Mouse (Mus musculus): ENCODE measurements around the gene Map3k12. TPM values are rescaled to one million over a fixed set of nuclear protein-coding genes. Genes with fewer than 3 reads are reported as not detected.
A peak's percentile ranks its signal among the peaks of the same experiment; 100 is the strongest.

The Map3k12 gene
- total RNA-seq (2015; ENCODE audit: low replicate concordance) (not detected in 2 replicates), total RNA-seq (2017; ENCODE audit: low replicate concordance) (0.34 and 1.1 TPM in 2 replicates)

DNA sequence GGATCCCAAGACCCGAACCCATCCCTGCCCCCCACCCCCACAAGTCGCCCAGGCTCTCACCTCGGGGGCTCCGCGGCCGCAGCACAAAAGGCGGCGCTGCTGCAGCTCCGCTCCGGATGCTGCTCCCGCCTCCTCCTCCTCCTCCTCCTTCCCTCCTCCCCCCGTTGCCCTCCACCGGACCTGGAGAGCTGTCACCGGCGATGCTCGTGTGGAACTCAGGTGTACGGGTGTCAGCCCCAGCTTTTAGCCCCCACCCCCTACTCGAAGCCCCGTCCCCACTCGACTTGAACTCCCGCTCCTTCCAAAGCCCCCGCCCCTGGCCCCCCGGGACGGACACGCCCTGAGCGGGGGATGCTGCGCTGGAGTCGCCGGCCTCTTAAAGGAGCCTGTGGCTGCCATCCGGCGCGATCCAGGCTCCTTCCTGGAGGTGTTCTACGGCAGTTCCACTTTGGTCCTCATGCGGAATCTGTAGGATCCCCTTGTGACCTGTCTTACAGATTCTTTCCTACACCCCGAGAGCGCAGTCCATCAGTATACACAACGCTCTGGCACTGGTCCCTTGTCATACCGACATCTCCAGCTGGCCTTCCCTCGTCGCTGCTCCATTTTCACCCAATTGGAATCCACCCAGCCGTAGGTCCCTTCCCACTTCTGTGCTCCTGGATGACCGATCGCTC lies at the start of gene Map3k12:
Gene Map3k12 (minus strand): TSS at position 337 of the 677 bp plus-strand sequence.
- ATAC-seq (replicated peaks; ENCODE audit: low FRiP score, poor library complexity, severe bottlenecking), result peak; percentile 15; the same call in 1 of the 2 replicates

DNA sequence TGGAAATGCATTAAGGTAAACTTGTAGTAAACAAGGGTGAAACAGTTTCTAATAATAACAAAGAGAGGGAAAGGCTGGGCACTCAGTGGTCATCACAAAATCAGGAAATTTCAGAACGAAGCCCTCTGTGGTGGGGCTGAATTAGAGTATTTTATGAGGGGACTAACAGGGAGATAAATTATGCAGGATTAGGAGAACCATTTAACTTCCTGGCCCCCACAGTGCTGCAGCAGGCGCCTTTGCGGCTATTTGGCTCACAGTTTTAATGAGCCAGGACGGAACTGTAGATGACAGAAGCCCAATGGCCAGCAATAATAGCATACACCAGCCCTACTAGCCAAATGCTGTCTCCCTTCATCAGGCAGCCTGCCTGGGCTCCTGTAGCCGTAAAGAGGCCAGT lies 46.8 kb upstream of the Map3k12 start:
- ATAC-seq (replicated peaks; ENCODE audit: low FRiP score, poor library complexity, severe bottlenecking), result no peak

DNA sequence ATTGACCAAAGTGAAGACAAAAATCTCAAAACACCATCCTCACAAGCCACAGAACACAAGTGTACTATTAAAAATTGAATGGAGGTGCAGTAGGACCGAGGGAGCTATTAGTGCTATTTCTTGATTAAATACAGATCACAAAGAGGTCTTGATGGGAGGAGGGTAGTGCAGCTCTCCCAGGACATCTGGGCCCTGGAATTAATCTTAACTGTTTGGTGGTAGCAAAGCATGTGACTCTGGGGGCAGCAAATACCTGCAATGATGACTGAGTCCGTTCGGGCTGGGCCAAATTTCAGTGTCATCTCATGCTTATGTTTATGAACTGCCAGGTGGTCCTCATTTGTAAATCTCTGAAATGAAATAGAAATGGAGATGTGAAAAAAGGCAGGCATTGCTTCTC lies 46.2 kb upstream of the Map3k12 start:
- no peak for ATAC-seq (replicated peaks; ENCODE audit: low FRiP score, poor library complexity, severe bottlenecking)

DNA sequence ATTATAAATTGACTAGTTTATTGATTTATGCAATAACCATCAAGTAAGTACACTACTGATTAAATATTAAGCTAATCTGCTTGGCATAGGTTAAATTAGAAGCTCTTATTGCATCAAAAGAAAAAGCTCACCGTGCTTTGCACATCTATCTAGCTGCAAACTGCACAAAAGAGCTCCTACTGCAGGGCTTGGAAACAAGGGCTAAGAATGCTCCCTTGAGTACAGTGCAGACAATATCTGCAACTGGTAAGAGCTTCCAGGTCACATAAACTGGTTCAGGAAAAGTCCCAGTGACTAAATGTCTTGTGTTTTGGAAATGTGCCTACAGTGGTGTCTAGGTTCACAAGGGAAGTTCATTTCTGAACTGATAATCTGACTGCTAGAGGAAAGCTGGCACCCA lies 45.6 kb upstream of the Map3k12 start:
- ATAC-seq (replicated peaks; ENCODE audit: low FRiP score, poor library complexity, severe bottlenecking), result no peak

- no peak for ATAC-seq (replicated peaks; ENCODE audit: low FRiP score, poor library complexity, severe bottlenecking)
Measured at GRCm38 (mm10) chr15:102557580-102557979, 40.7 kb upstream of the Map3k12 start.

GRCm38 (mm10) chr15:102555581-102555980 lies 38.7 kb upstream of the Map3k12 start:
- no peak for ATAC-seq (replicated peaks; ENCODE audit: low FRiP score, poor library complexity, severe bottlenecking)

GRCm38 (mm10) chr15:102552599-102552998 lies 35.7 kb upstream of the Map3k12 start:
- no peak for ATAC-seq (replicated peaks; ENCODE audit: low FRiP score, poor library complexity, severe bottlenecking)

DNA sequence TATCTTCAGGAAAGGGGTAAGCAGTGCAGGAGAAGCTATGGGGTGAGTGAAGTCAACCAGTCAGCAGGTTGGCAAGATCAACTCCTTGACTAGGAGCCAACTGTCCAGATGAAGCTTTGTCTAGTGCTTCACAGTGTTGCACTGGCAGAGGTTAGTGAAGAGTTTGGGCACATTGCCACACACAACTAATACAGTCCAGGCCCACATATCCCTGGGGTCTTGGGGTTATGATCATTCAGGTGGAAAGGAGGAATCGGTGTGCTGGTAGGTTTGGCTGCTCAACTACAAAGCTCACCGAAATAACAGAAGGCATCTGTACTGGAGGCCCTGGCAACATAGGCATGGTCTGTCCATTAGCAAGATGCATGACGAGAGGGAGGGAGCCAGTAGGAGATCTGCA lies 30.6 kb upstream of the Map3k12 start:
- no peak for ATAC-seq (replicated peaks; ENCODE audit: low FRiP score, poor library complexity, severe bottlenecking)

DNA sequence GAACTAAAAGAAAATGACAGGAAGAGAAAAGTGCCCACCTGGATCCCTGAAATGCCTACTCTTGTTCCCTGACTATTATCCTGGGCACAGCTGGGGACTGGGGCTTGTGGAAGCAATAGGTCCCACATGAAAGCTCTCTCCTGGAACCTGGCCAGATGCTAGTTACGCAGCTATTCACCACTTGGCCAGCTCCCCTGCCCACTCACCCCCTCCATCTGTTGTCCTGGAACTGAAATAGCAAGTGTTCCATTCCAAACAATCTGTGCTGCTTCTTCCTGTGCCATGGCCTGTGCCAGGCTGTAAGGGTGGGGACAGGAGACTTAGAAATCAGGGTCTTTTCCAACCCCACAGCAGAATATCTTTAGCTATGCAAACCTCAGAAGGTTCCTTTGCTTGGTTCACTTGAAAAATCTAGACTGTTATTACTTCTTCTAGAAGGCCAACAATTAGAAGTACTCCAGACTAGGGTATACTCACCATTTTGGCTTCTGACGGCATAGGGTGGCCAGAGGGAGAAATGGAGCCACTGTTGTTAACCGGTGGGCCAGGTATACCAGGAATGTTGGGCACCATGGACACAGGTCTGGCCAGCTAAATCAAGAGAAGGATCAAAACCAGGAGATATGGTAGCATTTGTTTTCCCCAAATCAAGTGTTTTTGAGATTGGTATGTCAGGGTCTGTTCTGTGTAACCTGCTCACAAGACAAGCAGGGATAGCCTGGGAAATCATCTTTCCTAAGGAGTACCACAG lies 30.0 kb upstream of the Map3k12 start:
- no peak for ATAC-seq (replicated peaks; ENCODE audit: low FRiP score, poor library complexity, severe bottlenecking)

GRCm38 (mm10) chr15:102546246-102546645 lies 29.4 kb upstream of the Map3k12 start:
- no peak for ATAC-seq (replicated peaks; ENCODE audit: low FRiP score, poor library complexity, severe bottlenecking)

GRCm38 (mm10) chr15:102544801-102545200 lies 27.9 kb upstream of the Map3k12 start:
- ATAC-seq (replicated peaks; ENCODE audit: low FRiP score, poor library complexity, severe bottlenecking), result no peak

DNA sequence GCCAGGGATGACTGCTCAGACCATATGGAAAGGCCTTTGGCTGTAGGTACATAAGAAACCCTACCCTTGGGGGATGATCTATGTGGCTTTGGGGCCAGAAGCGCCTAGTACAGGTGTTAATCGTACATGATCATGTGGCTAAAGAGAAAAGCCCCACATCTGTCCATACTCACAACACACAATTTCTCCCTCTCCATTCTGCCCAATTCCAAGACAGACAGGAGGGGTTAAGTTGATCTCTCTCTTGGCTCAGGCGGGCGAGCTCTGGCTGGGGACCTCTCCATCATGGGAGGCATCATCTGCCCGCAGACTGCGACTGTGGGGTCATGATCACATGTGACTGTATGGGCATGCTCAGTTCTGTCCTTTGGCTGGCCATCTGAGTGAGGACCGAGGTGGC lies 17.1 kb upstream of the Map3k12 start:
- ATAC-seq (replicated peaks; ENCODE audit: low FRiP score, poor library complexity, severe bottlenecking), result no peak

GRCm38 (mm10) chr15:102532106-102532900 lies 15.4 kb upstream of the Map3k12 start:
- no peak for ATAC-seq (replicated peaks; ENCODE audit: low FRiP score, poor library complexity, severe bottlenecking)

DNA sequence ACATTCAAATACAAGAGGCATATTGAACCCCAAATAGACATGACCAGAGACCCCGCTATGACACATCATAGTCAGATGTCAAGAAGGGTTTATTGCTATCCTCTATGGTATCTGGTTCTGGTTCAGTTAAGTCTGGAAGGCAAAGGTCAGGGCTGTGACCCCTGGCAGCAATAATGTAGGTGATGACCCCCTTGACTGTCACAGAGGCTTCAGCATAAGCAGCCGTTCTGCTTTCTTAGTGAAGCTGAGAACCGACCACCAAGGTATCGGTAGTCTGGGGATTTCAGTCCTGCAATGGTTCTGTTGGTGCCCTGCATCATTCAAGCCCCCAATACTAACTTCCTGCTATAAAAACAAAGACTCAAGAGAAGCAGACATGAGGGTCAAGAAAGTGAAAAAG lies 14.7 kb upstream of the Map3k12 start:
- no peak for ATAC-seq (replicated peaks; ENCODE audit: low FRiP score, poor library complexity, severe bottlenecking)

- ATAC-seq (replicated peaks; ENCODE audit: low FRiP score, poor library complexity, severe bottlenecking), result no peak
Measured at GRCm38 (mm10) chr15:102530566-102530965, 13.7 kb upstream of the Map3k12 start.

DNA sequence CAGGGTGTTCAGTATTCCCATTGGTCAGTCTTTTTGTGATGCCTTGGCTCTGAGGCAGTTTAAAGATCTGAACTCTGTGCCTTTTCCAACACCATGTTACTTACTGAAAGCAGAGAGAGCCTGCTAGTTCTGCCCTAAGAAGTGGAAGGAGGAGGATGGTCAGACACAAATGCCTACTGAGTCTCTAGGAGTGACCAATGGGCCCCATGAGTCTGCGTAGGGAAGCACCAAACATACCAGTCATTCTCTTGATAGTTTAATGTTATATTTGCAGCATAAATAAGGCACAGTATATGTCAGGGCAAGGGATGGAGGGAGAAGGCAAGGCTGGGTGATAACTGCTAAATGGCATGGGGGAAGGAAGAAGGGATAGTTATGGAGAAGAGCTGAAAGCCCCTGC lies 11.5 kb upstream of the Map3k12 start:
- ATAC-seq (replicated peaks; ENCODE audit: low FRiP score, poor library complexity, severe bottlenecking), result no peak

GRCm38 (mm10) chr15:102527936-102528335 lies 11.1 kb upstream of the Map3k12 start:
- no peak for ATAC-seq (replicated peaks; ENCODE audit: low FRiP score, poor library complexity, severe bottlenecking)

DNA sequence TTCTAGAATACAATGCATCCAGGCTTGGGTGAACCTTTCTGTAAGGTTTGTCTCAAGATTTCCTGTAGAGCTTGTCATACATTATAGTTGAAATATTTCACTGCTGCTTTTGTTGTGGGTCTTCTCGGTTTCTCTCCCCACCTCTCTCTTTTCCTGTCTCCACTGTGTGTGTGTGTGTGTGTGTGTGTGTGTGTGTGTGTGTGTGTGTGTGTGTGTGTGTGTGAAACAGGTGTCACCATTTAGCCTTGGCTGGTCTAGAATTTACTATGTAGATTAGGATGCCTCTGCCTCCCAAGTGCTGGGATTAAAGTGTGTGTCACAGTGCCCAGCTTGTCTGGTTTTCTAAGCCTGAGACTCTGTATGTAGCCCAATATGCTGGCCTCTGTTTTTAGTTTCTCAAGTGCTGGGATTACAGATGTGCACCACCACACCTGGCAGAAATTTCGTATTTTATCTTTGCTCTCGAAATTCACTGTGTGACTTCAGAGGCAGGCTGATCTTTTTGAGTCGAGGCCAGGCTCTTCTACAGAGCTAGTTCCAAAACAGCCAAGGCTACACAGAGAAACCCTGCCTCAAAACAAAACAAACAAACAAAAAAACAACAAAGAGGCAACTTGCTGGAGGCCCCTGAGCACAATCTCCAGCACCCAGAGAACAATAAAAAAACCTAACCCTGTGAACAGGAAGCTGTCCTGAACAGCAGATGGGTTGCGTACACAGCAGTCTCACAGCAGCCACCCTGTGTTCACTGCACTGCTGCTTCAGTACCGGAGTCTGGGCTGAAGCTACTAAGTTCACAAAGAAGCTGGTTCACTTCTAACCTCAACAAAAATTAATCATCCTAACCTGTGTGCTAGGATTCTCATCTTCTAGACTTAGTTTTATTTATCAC lies 9.5 kb upstream of the Map3k12 start:
- ATAC-seq (replicated peaks; ENCODE audit: low FRiP score, poor library complexity, severe bottlenecking), result no peak

- peak; percentile 76 for ATAC-seq (replicated peaks; ENCODE audit: low FRiP score, poor library complexity, severe bottlenecking)
Measured at GRCm38 (mm10) chr15:102524892-102525485, 8.1 kb upstream of the Map3k12 start, which contains the start of gene Npff. Npff (minus strand) TSS chr15:102524942.
